Mouse (Mus musculus) hindbrain, embryonic 11.5 days (tissue): ENCODE data around the gene Scgb1b20. TPM values are rescaled to one million over a fixed set of nuclear protein-coding genes. Genes with fewer than 3 reads are reported as not detected.
"Not testable (repeated sequence)": the region's sequence is repeated elsewhere in the genome, so short reads cannot be mapped to it uniquely, and the experiment has no call there.

Experiments
- ATAC-seq: fragments of 200-750 bp; cut with Nextera tagmentation; 2 replicates; pipeline ENCODE4 v1.8.0; 2017; ENCODE audit warnings: mild to moderate bottlenecking, moderate TSS enrichment, moderate library complexity; ENCODE audit not compliant: low FRiP score
- DNase-seq: peaks from one replicate; pipeline ENCODE4 v3.0.0-alpha.2; 2015; ENCODE audit warnings: low spot score
- H3K27ac ChIP-seq: fragments of 300-500 bp; sonication (generic); 2 replicates; pipeline ENCODE4 v1.5.1; 2014; ENCODE audit warnings: mild to moderate bottlenecking, low read depth, low read length
- H3K27me3 ChIP-seq: fragments of 300-500 bp; sonication (generic); 2 replicates; pipeline ENCODE4 v1.6.1; 2014; ENCODE audit warnings: mild to moderate bottlenecking, low read length, moderate library complexity, mixed read lengths; ENCODE audit not compliant: control insufficient read depth, insufficient read depth
- H3K36me3 ChIP-seq: fragments of 300-500 bp; sonication (generic); 2 replicates; pipeline ENCODE4 v1.6.1; 2014; ENCODE audit warnings: mild to moderate bottlenecking, low read length, moderate library complexity, mixed read lengths; ENCODE audit not compliant: control insufficient read depth, insufficient read depth
- H3K4me1 ChIP-seq: fragments of 300-500 bp; sonication (generic); replicated peaks from 2 replicates; pipeline ENCODE4 v1.6.1; 2014; ENCODE audit warnings: low read length, mixed read lengths; ENCODE audit not compliant: control insufficient read depth, insufficient read depth
- H3K4me2 ChIP-seq: fragments of 300-500 bp; sonication (generic); replicated peaks from 2 replicates; pipeline ENCODE4 v1.6.1; 2014; ENCODE audit warnings: mild to moderate bottlenecking, low read depth, low read length
- H3K4me3 ChIP-seq: fragments of 300-500 bp; sonication (generic); 2 replicates; pipeline ENCODE4 v1.5.1; 2014; ENCODE audit warnings: low read depth, low read length
- H3K9ac ChIP-seq: fragments of 300-500 bp; sonication (generic); 2 replicates; pipeline ENCODE4 v1.6.1; 2014; ENCODE audit warnings: low read depth, low read length
- H3K9me3 ChIP-seq: fragments of 300-500 bp; sonication (generic); 2 replicates; pipeline ENCODE4 v1.6.1; 2016; ENCODE audit warnings: low read length; ENCODE audit not compliant: control insufficient read depth
- WGBS: fragments of 180-500 bp; shearing (Covaris S2); extraction: QIAGEN DNeasy Blood & Tissue Kit; methylation state at CpG from one replicate; pipeline ENCODE4 v1.1.7; 2014; 5-methylcytosine and 5-hydroxymethylcytosine counted together
- polyA plus RNA-seq: library from polyadenylated mRNA; unstranded; fragments of >200 nt; fragmentation: Nextera tagmentation; extraction: Ambion mirVana; gene quantifications from 2 replicates; pipeline ENCODE4 v1.2.1, GENCODE M21; 2014

Gene Scgb1b20
- polyA plus RNA-seq, result not detected in 2 replicates

GRCm38 (mm10) chr7:33372934-33373333 is at the start of gene Scgb1b20:
Scgb1b20 (plus strand) TSS chr7:33373234.
- H3K4me3 ChIP-seq, ATAC-seq, H3K9ac ChIP-seq, H3K36me3 ChIP-seq, H3K27ac ChIP-seq, H3K4me2 ChIP-seq, H3K4me1 ChIP-seq, H3K27me3 ChIP-seq, DNase-seq, H3K9me3 ChIP-seq: not testable (repeated sequence)
- 78% methylated on average over 4 of the region's 4 CpGs for WGBS

- H3K4me1 ChIP-seq, H3K4me2 ChIP-seq, H3K27me3 ChIP-seq, H3K36me3 ChIP-seq, H3K9me3 ChIP-seq, DNase-seq, H3K27ac ChIP-seq, ATAC-seq, H3K9ac ChIP-seq, H3K4me3 ChIP-seq: not testable (repeated sequence)
- WGBS, result 86% methylated on average over 2 of the region's 2 CpGs
Observed at GRCm38 (mm10) chr7:33366222-33366621, 6.8 kb upstream of the Scgb1b20 start, which contains the start of gene Scgb2b20. Scgb2b20 (minus strand) TSS chr7:33366322.

GRCm38 (mm10) chr7:33399749-33400148 is 26.7 kb downstream of the Scgb1b20 start:
- not testable (repeated sequence) for DNase-seq, H3K4me2 ChIP-seq, H3K27me3 ChIP-seq, H3K36me3 ChIP-seq, ATAC-seq, H3K4me3 ChIP-seq, H3K27ac ChIP-seq, H3K9me3 ChIP-seq, H3K9ac ChIP-seq, H3K4me1 ChIP-seq

- DNase-seq (no peak), ATAC-seq (no peak)
- Histone ChIP-seq H3K9me3 (no peaks in the 10 kb centered on the region), H3K9ac (no peak overlapping the region), H3K36me3 (no peaks in the 10 kb centered on the region), H3K4me1 (no peaks in the 10 kb centered on the region), H3K4me2 (no peak overlapping the region), H3K4me3 (no peak overlapping the region), H3K27ac (no peak overlapping the region), H3K27me3 (no peaks in the 10 kb centered on the region)
- 82% methylated on average over 1 of the region's 1 CpGs for WGBS
Observed at GRCm38 (mm10) chr7:33401650-33402049, 28.6 kb downstream of the Scgb1b20 start.

- H3K36me3 ChIP-seq, ATAC-seq, H3K27me3 ChIP-seq, H3K4me3 ChIP-seq, H3K9ac ChIP-seq, H3K4me2 ChIP-seq, H3K9me3 ChIP-seq, DNase-seq, H3K27ac ChIP-seq, H3K4me1 ChIP-seq: not testable (repeated sequence)
- WGBS, result 60% methylated on average over 1 of the region's 1 CpGs
Observed at GRCm38 (mm10) chr7:33409681-33410080, 36.6 kb downstream of the Scgb1b20 start.

Other genes starting within 250 kb of the Scgb1b20 start
- not detected in 2 replicates for gene Scgb2b18, start 199.4 kb upstream of the Scgb1b20 start, polyA plus RNA-seq
- not detected in 2 replicates for gene Scgb1b18, start 187.7 kb upstream of the Scgb1b20 start, polyA plus RNA-seq
- not detected in 2 replicates for gene Scgb2b19, start 92.9 kb upstream of the Scgb1b20 start, polyA plus RNA-seq
- not detected in 2 replicates for gene Scgb1b19, start 85.9 kb upstream of the Scgb1b20 start, polyA plus RNA-seq
- gene Scgb2b20, start 6.9 kb upstream of the Scgb1b20 start, polyA plus RNA-seq, result not detected in 2 replicates
- gene Scgb2b21, start 147.2 kb downstream of the Scgb1b20 start, polyA plus RNA-seq, result not detected in 2 replicates